Mouse (Mus musculus) ES-E14 (cell line): ENCODE measurements around the gene Sept6.

Experiments
- CHD2 ChIP-seq: IDR thresholded peaks from 2 replicates; pipeline ENCODE4 v1.6.1; 2014; ENCODE audit warnings: mild to moderate bottlenecking, low read depth, low read length, inconsistent platforms
- ZNF384 ChIP-seq: IDR thresholded peaks from 2 replicates; pipeline ENCODE4 v1.6.1; 2012; ENCODE audit warnings: low read depth, low read length, inconsistent platforms

- TF ChIP-seq CHD2 (no peak), ZNF384 (no peak)
Measured at GRCm38 (mm10) chrX:36983654-36984311, 7.8 kb downstream of the Sept6 start.
